Mouse (Mus musculus) heart, embryonic 13.5 days (tissue): ENCODE data around the gene 4921511C20Rik. TPM values are rescaled to one million over a fixed set of nuclear protein-coding genes. Genes with fewer than 3 reads are reported as not detected.

Experiments
- ATAC-seq: fragments of 200-750 bp; cut with Nextera tagmentation; 2 replicates; pipeline ENCODE4 v1.8.0; 2017; ENCODE audit warnings: moderate TSS enrichment; ENCODE audit not compliant: insufficient number of reproducible peaks, low FRiP score, low TSS enrichment; ENCODE audit errors: extremely low read depth
- H3K27ac ChIP-seq: fragments of 300-500 bp; sonication (generic); replicated peaks from 2 replicates; pipeline ENCODE4 v1.5.1; 2015; ENCODE audit warnings: moderate library complexity, mild to moderate bottlenecking, inconsistent platforms
- H3K27me3 ChIP-seq: fragments of 300-500 bp; sonication (generic); replicated peaks from 2 replicates; pipeline ENCODE4 v1.6.1; 2015; ENCODE audit warnings: mild to moderate bottlenecking, inconsistent platforms
- H3K36me3 ChIP-seq: fragments of 300-500 bp; sonication (generic); 2 replicates; pipeline ENCODE4 v1.6.1; 2015; ENCODE audit warnings: mild to moderate bottlenecking, inconsistent platforms
- H3K4me1 ChIP-seq: fragments of 300-500 bp; sonication (generic); 2 replicates; pipeline ENCODE4 v1.6.1; 2015; ENCODE audit warnings: inconsistent platforms
- H3K4me2 ChIP-seq: fragments of 300-500 bp; sonication (generic); 2 replicates; pipeline ENCODE4 v1.6.1; 2015; ENCODE audit warnings: inconsistent platforms, mild to moderate bottlenecking, moderate library complexity
- H3K4me3 ChIP-seq: fragments of 300-500 bp; sonication (generic); 2 replicates; pipeline ENCODE4 v1.5.1; 2015; ENCODE audit warnings: moderate library complexity, mild to moderate bottlenecking, inconsistent platforms
- H3K9ac ChIP-seq: fragments of 300-500 bp; sonication (generic); 2 replicates; pipeline ENCODE4 v1.6.1; 2015; ENCODE audit warnings: inconsistent platforms, mild to moderate bottlenecking, moderate library complexity
- H3K9me3 ChIP-seq: fragments of 300-500 bp; sonication (generic); 2 replicates; pipeline ENCODE4 v1.6.1; 2016; ENCODE audit warnings: inconsistent platforms
- WGBS: fragments of 180-500 bp; shearing (Covaris S2); methylation state at CpG from one replicate; pipeline ENCODE4 v1.1.7; 2015; ENCODE audit warnings: mixed read lengths; 5-methylcytosine and 5-hydroxymethylcytosine counted together
- polyA plus RNA-seq: library from polyadenylated mRNA; unstranded; fragments of >200 nt; fragmentation: Nextera tagmentation; extraction: Ambion mirVana; gene quantifications from 2 replicates; pipeline ENCODE4 v1.2.1, GENCODE M21; 2015

The 4921511C20Rik gene
- polyA plus RNA-seq: not detected in 2 replicates

DNA sequence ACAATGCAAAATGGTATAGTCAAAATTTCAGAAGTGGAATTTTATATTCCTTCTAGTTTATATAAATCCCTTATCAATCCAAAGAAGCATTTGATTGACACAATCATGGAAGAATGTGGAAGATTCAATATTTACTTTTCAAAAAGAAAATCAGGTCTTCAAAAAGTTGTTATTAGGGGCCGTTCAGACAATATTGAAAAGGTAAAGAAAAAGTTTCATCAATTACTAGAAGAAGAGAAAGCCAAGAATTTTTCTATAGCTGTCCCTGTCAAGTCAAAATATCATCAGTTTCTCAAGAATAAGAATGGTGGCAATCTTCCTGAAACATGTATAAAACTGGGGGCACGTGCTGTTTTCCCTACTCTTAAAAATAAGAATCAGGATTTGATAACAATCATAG, at the start of gene 4921511C20Rik:
TSS of gene 4921511C20Rik (plus strand) at position 301 of the 400 bp plus-strand sequence.
- no peak within 1 kb of the TSS for H3K9ac ChIP-seq
- H3K27ac ChIP-seq: no peak within 1 kb of the TSS
- H3K4me1 ChIP-seq: no peaks in the 10 kb centered on the region
- no peak within 1 kb of the TSS for H3K4me3 ChIP-seq
- no peak for ATAC-seq
- H3K9me3 ChIP-seq: no peaks in the 10 kb centered on the region
- no peak within 1 kb of the TSS for H3K4me2 ChIP-seq
- no peaks in the 10 kb centered on the region for H3K36me3 ChIP-seq
- H3K27me3 ChIP-seq: no peaks in the 10 kb centered on the region
- 78% methylated on average over 2 of the region's 2 CpGs for WGBS
